In genomic region chr3:105732360-105732759, GRCm38 (mm10) we compare ENCODE assay signal across 30 mouse cellular contexts.
"Had no signal": no experiment of that assay in that cellular context is flagged by ENCODE, and none has a peak within 500 bp of the region (broad histone marks: within the 10 kb centered on the region; RNA-seq: fewer than 3 reads in every experiment).

No protein-coding gene starts in this region.

- DNase-seq: heart, postnatal 10 days; heart, postnatal 14 days; heart, postnatal 36 days; heart, postnatal 4 days; kidney, adult 11 months; kidney, adult 18-20 months; kidney, adult 2 months; kidney, adult 8-10 months; kidney, adult 9 months; kidney, postnatal 10 days; kidney, postnatal 14 days; kidney, postnatal 25 days; kidney, postnatal 36 days; kidney, postnatal 4 days; layer of hippocampus, adult 9-11 months; layer of hippocampus, postnatal 36 days had no signal

- H3K9me3 ChIP-seq: heart, embryonic 12.5 days; heart, embryonic 13.5 days; heart, embryonic 15.5 days; hindbrain, embryonic 10.5 days; hindbrain, embryonic 12.5 days; hindbrain, embryonic 13.5 days; hindbrain, embryonic 15.5 days; intestine, embryonic 15.5 days; kidney, embryonic 15.5 days had no signal

- H3K27ac ChIP-seq: heart, embryonic 13.5 days; heart, embryonic 15.5 days; hindbrain, embryonic 10.5 days; hindbrain, embryonic 12.5 days; hindbrain, embryonic 13.5 days; hindbrain, embryonic 14.5 days; hindbrain, embryonic 15.5 days; hindbrain, postnatal 0 days; intestine, embryonic 15.5 days; kidney, embryonic 15.5 days; kidney, postnatal 0 days; left cerebral cortex, adult 2 months had no signal

- H3K4me3 ChIP-seq: heart, embryonic 12.5 days; heart, embryonic 13.5 days; heart, embryonic 15.5 days; hindbrain, embryonic 10.5 days; hindbrain, embryonic 12.5 days; hindbrain, embryonic 13.5 days; hindbrain, embryonic 15.5 days; intestine, embryonic 15.5 days; kidney, embryonic 15.5 days; left cerebral cortex, adult 2 months had no signal

- H3K9ac ChIP-seq: heart, embryonic 12.5 days; heart, embryonic 13.5 days; heart, embryonic 15.5 days; hindbrain, embryonic 12.5 days; hindbrain, embryonic 13.5 days; hindbrain, embryonic 14.5 days; hindbrain, embryonic 15.5 days; intestine, embryonic 15.5 days; kidney, embryonic 15.5 days had no signal

- H3K4me2 ChIP-seq: heart, embryonic 11.5 days; heart, embryonic 12.5 days; heart, embryonic 13.5 days; heart, embryonic 15.5 days; hindbrain, embryonic 12.5 days; hindbrain, embryonic 13.5 days; hindbrain, embryonic 14.5 days; hindbrain, embryonic 15.5 days; intestine, embryonic 15.5 days; kidney, embryonic 15.5 days had no signal

- H3K4me1 ChIP-seq: heart, embryonic 12.5 days; heart, embryonic 13.5 days; heart, embryonic 15.5 days; hindbrain, embryonic 10.5 days; hindbrain, embryonic 12.5 days; hindbrain, embryonic 13.5 days; hindbrain, embryonic 15.5 days; intestine, embryonic 15.5 days; kidney, embryonic 15.5 days had no signal

- H3K27me3 ChIP-seq: heart, embryonic 12.5 days; heart, embryonic 13.5 days; heart, embryonic 15.5 days; hindbrain, embryonic 12.5 days; hindbrain, embryonic 13.5 days; hindbrain, embryonic 15.5 days; intestine, embryonic 15.5 days; kidney, embryonic 15.5 days had no signal
